ENCODE assay signal across 19 mouse cellular contexts in genomic region chr17:30564971-30565370, GRCm38 (mm10). TPM values are rescaled to one million over a fixed set of nuclear protein-coding genes. Genes with fewer than 3 reads are reported as not detected.
DNase-seq lines count a peak whose midpoint lies in the region; ATAC-seq and TF ChIP-seq lines count a peak whose summit lies in the region.
"Had no signal": no experiment of that assay in that cellular context is flagged by ENCODE, and none has a peak within 500 bp of the region (broad histone marks: within the 10 kb centered on the region; RNA-seq: fewer than 3 reads in every experiment).

No protein-coding gene starts in this region.

- H3K9me3 ChIP-seq in liver, postnatal 0 days (ENCODE audit: low read length), result no peaks in the 10 kb centered on the region
- H3K9me3 ChIP-seq in hindbrain, postnatal 0 days (ENCODE audit: low read length), result no peaks in the 10 kb centered on the region
- H3K9me3 ChIP-seq: embryonic facial prominence, embryonic 10.5 days; embryonic facial prominence, embryonic 12.5 days; forebrain, embryonic 13.5 days; forebrain, embryonic 15.5 days had no signal

- no peak for ATAC-seq in liver, postnatal 0 days
- ATAC-seq in hindbrain, postnatal 0 days, result no peak
- ATAC-seq: forebrain, embryonic 13.5 days; forebrain, embryonic 15.5 days had no signal

- no peak for TF ChIP-seq EP300 in liver, postnatal 0 days (IDR thresholded peaks at IDR 0.05; ENCODE audit: low read depth)

- TF ChIP-seq POLR2A in kidney, adult 2 months (IDR thresholded peaks at IDR 0.05; ENCODE audit: low read depth, low read length), result no peak
- TF ChIP-seq POLR2A in liver, adult 2 months (IDR thresholded peaks at IDR 0.05; ENCODE audit: extremely low read depth, insufficient read depth, low read length), result no peak

- WGBS in kidney, adult 2 months, result 50% methylated on average over 7 of the region's 7 CpGs
- whole genome bisulfite sequencing in liver, adult 2 months, result 21% methylated on average over 7 of the region's 7 CpGs
- 78% methylated on average over 7 of the region's 7 CpGs for WGBS in liver, postnatal 0 days (ENCODE audit: insufficient replicate concordance)
- WGBS in hindbrain, postnatal 0 days, result 69% methylated on average over 7 of the region's 7 CpGs

- peaks cover 26% of the 10 kb centered on the region; the same call in 1 of the 2 replicates for H3K79me2 ChIP-seq in liver, adult 2 months (ENCODE audit: control insufficient read depth, insufficient read depth, low read length)

- H3K4me3 ChIP-seq in kidney, adult 2 months (ENCODE audit: insufficient read depth, low read depth, low read length), result no peak overlapping the region
- H3K4me3 ChIP-seq in liver, adult 2 months (ENCODE audit: insufficient read depth, low read depth, low read length), result no peak overlapping the region
- H3K4me3 ChIP-seq in liver, postnatal 0 days (ENCODE audit: low read depth, low read length), result no peak overlapping the region
- no peak overlapping the region for H3K4me3 ChIP-seq in hindbrain, postnatal 0 days (ENCODE audit: low read length)
- H3K4me3 ChIP-seq: embryonic facial prominence, embryonic 10.5 days; embryonic facial prominence, embryonic 12.5 days; forebrain, embryonic 13.5 days; forebrain, embryonic 15.5 days had no signal

- TF ChIP-seq CTCF in kidney, adult 2 months (conservative IDR thresholded peaks at IDR 0.05; ENCODE audit: insufficient read depth, insufficient read length, low read depth, low read length), result no peak
- no peak for TF ChIP-seq CTCF in liver, adult 2 months (IDR thresholded peaks at IDR 0.05; ENCODE audit: low read depth, low read length)
- TF ChIP-seq CTCF in liver, postnatal 0 days (IDR thresholded peaks at IDR 0.05; ENCODE audit: low read depth), result no peak
- no peak for TF ChIP-seq CTCF in hindbrain, postnatal 0 days (IDR thresholded peaks at IDR 0.05; ENCODE audit: low read depth)

- H3K27me3 ChIP-seq in kidney, adult 2 months (replicated peaks; ENCODE audit: control insufficient read depth, insufficient read depth, low read length), result no peaks in the 10 kb centered on the region
- H3K27me3 ChIP-seq in liver, adult 2 months (ENCODE audit: control insufficient read depth, insufficient read depth, low read length), result no peaks in the 10 kb centered on the region
- no peaks in the 10 kb centered on the region for H3K27me3 ChIP-seq in liver, postnatal 0 days (ENCODE audit: insufficient read depth, low read length)
- no peaks in the 10 kb centered on the region for H3K27me3 ChIP-seq in hindbrain, postnatal 0 days (ENCODE audit: insufficient read depth, low read length)
- H3K27me3 ChIP-seq: embryonic facial prominence, embryonic 12.5 days; forebrain, embryonic 13.5 days; forebrain, embryonic 15.5 days had no signal

- no peak overlapping the region for H3K9ac ChIP-seq in liver, adult 2 months (ENCODE audit: low read depth, low read length)
- H3K9ac ChIP-seq in liver, postnatal 0 days (replicated peaks), result no peak overlapping the region; the same call in 1 of the 2 replicates
- H3K9ac ChIP-seq in hindbrain, postnatal 0 days (replicated peaks; ENCODE audit: low read length), result no peak overlapping the region
- H3K9ac ChIP-seq: embryonic facial prominence, embryonic 12.5 days; forebrain, embryonic 13.5 days; forebrain, embryonic 15.5 days had no signal

- no peak overlapping the region for H3K27ac ChIP-seq in kidney, adult 2 months (ENCODE audit: insufficient read depth, low read depth, low read length)
- no peak overlapping the region for H3K27ac ChIP-seq in liver, adult 2 months (replicated peaks; ENCODE audit: insufficient read depth, low read depth, low read length)
- no peak overlapping the region; the same call in 1 of the 2 replicates for H3K27ac ChIP-seq in liver, postnatal 0 days (ENCODE audit: low read depth)
- no peak overlapping the region for H3K27ac ChIP-seq in hindbrain, postnatal 0 days
- H3K27ac ChIP-seq: embryonic facial prominence, embryonic 10.5 days; embryonic facial prominence, embryonic 12.5 days; forebrain, embryonic 13.5 days; forebrain, embryonic 15.5 days had no signal

- no peaks in the 10 kb centered on the region for H3K36me3 ChIP-seq in kidney, adult 2 months (ENCODE audit: control insufficient read depth, insufficient read depth, low read length)
- H3K36me3 ChIP-seq in liver, adult 2 months (ENCODE audit: control insufficient read depth, insufficient read depth, low read length), result no peaks in the 10 kb centered on the region
- H3K36me3 ChIP-seq in liver, postnatal 0 days (replicated peaks; ENCODE audit: insufficient read depth, low read length), result no peaks in the 10 kb centered on the region
- no peaks in the 10 kb centered on the region for H3K36me3 ChIP-seq in hindbrain, postnatal 0 days (ENCODE audit: insufficient read depth, low read length)
- H3K36me3 ChIP-seq: embryonic facial prominence, embryonic 10.5 days; embryonic facial prominence, embryonic 12.5 days; forebrain, embryonic 15.5 days had no signal

- peaks cover 4% of the 10 kb centered on the region; the same call in 1 of the 2 replicates for H3K4me1 ChIP-seq in kidney, adult 2 months (ENCODE audit: control insufficient read depth, insufficient read depth, low read length)
- H3K4me1 ChIP-seq in liver, adult 2 months (ENCODE audit: control insufficient read depth, insufficient read depth, low read length), result peaks cover 3% of the 10 kb centered on the region
- peaks cover 22% of the 10 kb centered on the region for H3K4me1 ChIP-seq in liver, postnatal 0 days (ENCODE audit: insufficient read depth)
- H3K4me1 ChIP-seq in hindbrain, postnatal 0 days (ENCODE audit: insufficient read depth, low read length), result no peaks in the 10 kb centered on the region
- H3K4me1 ChIP-seq: embryonic facial prominence, embryonic 10.5 days; embryonic facial prominence, embryonic 12.5 days; forebrain, embryonic 15.5 days had no signal

- H3K4me2 ChIP-seq in liver, postnatal 0 days (ENCODE audit: low read depth, low read length), result no peak overlapping the region
- no peak overlapping the region for H3K4me2 ChIP-seq in hindbrain, postnatal 0 days (ENCODE audit: low read depth, low read length)
- H3K4me2 ChIP-seq: embryonic facial prominence, embryonic 12.5 days; forebrain, embryonic 13.5 days; forebrain, embryonic 15.5 days had no signal

- DNase-seq in kidney, adult 2 months, result peak; percentile 64
- DNase-seq in kidney, postnatal 10 days, result no peak
- DNase-seq in kidney, adult 9 months, result peak; percentile 61
- no peak for DNase-seq in kidney, postnatal 4 days
- peak; percentile 88 for DNase-seq in liver, adult 2 months (ENCODE audit: extremely low read depth, low read depth, low spot score)
- no peak for DNase-seq in liver, postnatal 0 days
- DNase-seq in hindbrain, postnatal 0 days (ENCODE audit: low spot score), result no peak
- DNase-seq: adrenal gland, adult 8-10 months; adrenal gland, postnatal 14 days; adrenal gland, postnatal 36 days; cerebellum, adult 11-12 months; cerebellum, adult 2 months; cerebellum, adult 9-10 months; cerebellum, postnatal 10 days; cerebellum, postnatal 25 days had no signal

RNA-seq across cellular contexts. Expression of gene Btbd9, which starts 11.3 kb away (rescaled TPM):
- 21.9 and 25.6 TPM in 2 replicates for polyA plus RNA-seq in kidney, adult 2 months (2012; rRNA removed)
- 12.8 and 14.7 TPM in 2 replicates for total RNA-seq in liver, adult 2 months (2014; rRNA removed)
- 12.7 and 15.8 TPM in 2 replicates for polyA plus RNA-seq in liver, adult 2 months (2012; rRNA removed)
- polyA plus RNA-seq in liver, postnatal 0 days (2015; fragmentation: Nextera tagmentation; extraction: Ambion mirVana), result 16.5 and 17.2 TPM in 2 replicates
- total RNA-seq in hindbrain, postnatal 0 days (2014; rRNA removed), result 67.7 and 72.7 TPM in 2 replicates
- 115 and 122 TPM in 2 replicates for polyA plus RNA-seq in hindbrain, postnatal 0 days (2015; fragmentation: Nextera tagmentation; extraction: Ambion mirVana)

RNA-seq across cellular contexts. Expression of gene Dnah8, which starts 59.2 kb away (rescaled TPM):
- polyA plus RNA-seq in kidney, adult 2 months (2012; rRNA removed), result 0.30 and 1.2 TPM in 2 replicates
- total RNA-seq in liver, adult 2 months (2014; rRNA removed), result 0.13 and 0.18 TPM in 2 replicates
- 0.15 and 0.20 TPM in 2 replicates for polyA plus RNA-seq in liver, adult 2 months (2012; rRNA removed)
- 0.63 and 0.64 TPM in 2 replicates for polyA plus RNA-seq in liver, postnatal 0 days (2015; fragmentation: Nextera tagmentation; extraction: Ambion mirVana)
- 4.9 and 10.0 TPM in 2 replicates for total RNA-seq in hindbrain, postnatal 0 days (2014; rRNA removed)
- polyA plus RNA-seq in hindbrain, postnatal 0 days (2015; fragmentation: Nextera tagmentation; extraction: Ambion mirVana), result 2.1 TPM in 2 replicates

Comparison
In these comparisons a context has a peak if more than half of its experiments do, and no peak if none do; other contexts are left out.
1. DNase-seq: peak in kidney, adult 2 months (single experiment), kidney, adult 9 months (single experiment) and liver, adult 2 months (single experiment); none in kidney, postnatal 10 days (single experiment), kidney, postnatal 4 days (0 of 2), liver, postnatal 0 days (single experiment) and hindbrain, postnatal 0 days (single experiment).